ENCODE assay signal across 14 mouse cellular contexts in the genomic region with DNA sequence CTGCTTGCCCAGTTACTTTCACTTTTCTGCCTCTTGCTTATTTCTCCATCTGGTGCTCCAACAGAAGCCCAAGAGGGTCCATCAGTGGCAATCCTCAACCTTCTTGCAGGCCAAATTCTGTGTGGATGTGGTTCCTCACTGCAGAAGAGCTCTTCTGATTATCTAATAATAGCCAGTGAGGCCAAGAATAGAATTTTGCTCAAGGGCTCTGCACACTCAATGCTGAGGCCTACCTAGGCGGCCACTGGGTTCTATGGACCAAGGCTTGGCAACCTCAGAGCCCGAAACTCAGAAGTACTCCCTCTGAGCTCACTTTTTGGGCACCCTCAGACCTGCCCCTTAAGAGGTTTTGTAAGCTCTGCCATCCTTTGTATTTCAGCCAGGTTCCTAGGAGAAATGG. TPM values are rescaled to one million over a fixed set of nuclear protein-coding genes. Genes with fewer than 3 reads are reported as not detected.
A peak's percentile ranks its signal among the peaks of the same experiment; 100 is the strongest.
DNase-seq lines count a peak whose midpoint lies in the region; ATAC-seq and TF ChIP-seq lines count a peak whose summit lies in the region.
"Had no signal": no experiment of that assay in that cellular context is flagged by ENCODE, and none has a peak within 500 bp of the region (broad histone marks: within the 10 kb centered on the region; RNA-seq: fewer than 3 reads in every experiment).

No protein-coding gene starts in this region.

- no peak overlapping the region for H3K27ac ChIP-seq in heart, embryonic 13.5 days (replicated peaks)
- H3K27ac ChIP-seq in testis, adult 2 months (ENCODE audit: control insufficient read depth, insufficient read depth, low read depth, low read length), result peak overlapping the region; percentile 44; the same call in 1 of the 2 replicates
- no peak overlapping the region for H3K27ac ChIP-seq in limb, embryonic 14.5 days (replicated peaks; ENCODE audit: low read depth, low read length)
- H3K27ac ChIP-seq in hindbrain, embryonic 13.5 days, result no peak overlapping the region
- H3K27ac ChIP-seq: heart, adult 2 months had no signal

- TF ChIP-seq POLR2A in testis, adult 2 months (IDR thresholded peaks at IDR 0.05; ENCODE audit: control insufficient read depth, low read depth, low read length), result no peak
- no peak for TF ChIP-seq POLR2A in limb, embryonic 14.5 days (IDR thresholded peaks at IDR 0.05; ENCODE audit: borderline replicate concordance, extremely low read depth, insufficient read depth, insufficient read length)

- H3K36me3 ChIP-seq in heart, embryonic 13.5 days, result no peaks in the 10 kb centered on the region
- H3K36me3 ChIP-seq in testis, adult 2 months (ENCODE audit: control insufficient read depth, insufficient read depth, low read length), result no peaks in the 10 kb centered on the region
- no peaks in the 10 kb centered on the region for H3K36me3 ChIP-seq in limb, embryonic 14.5 days (ENCODE audit: control insufficient read depth, insufficient read depth, low read length)
- H3K36me3 ChIP-seq in hindbrain, embryonic 13.5 days, result no peaks in the 10 kb centered on the region

- ATAC-seq in heart, embryonic 13.5 days (ENCODE audit: extremely low read depth, insufficient number of reproducible peaks, low FRiP score, low TSS enrichment), result no peak
- ATAC-seq in limb, embryonic 14.5 days (ENCODE audit: low FRiP score, low read depth), result no peak
- ATAC-seq in hindbrain, embryonic 13.5 days (ENCODE audit: low FRiP score), result no peak

- H3K4me3 ChIP-seq in heart, embryonic 13.5 days, result no peak overlapping the region
- H3K4me3 ChIP-seq in testis, adult 2 months (ENCODE audit: control insufficient read depth, low read depth, low read length), result no peak overlapping the region
- no peak overlapping the region for H3K4me3 ChIP-seq in limb, embryonic 14.5 days (replicated peaks; ENCODE audit: low read length)
- no peak overlapping the region for H3K4me3 ChIP-seq in hindbrain, embryonic 13.5 days
- H3K4me3 ChIP-seq: erythroblast, embryonic 14.5 days; heart, adult 2 months had no signal

- H3K4me1 ChIP-seq in heart, embryonic 13.5 days, result peaks cover 30% of the 10 kb centered on the region
- H3K4me1 ChIP-seq in testis, adult 2 months (ENCODE audit: control insufficient read depth, insufficient read depth, low read length), result peaks cover 16% of the 10 kb centered on the region
- H3K4me1 ChIP-seq in limb, embryonic 14.5 days (ENCODE audit: control insufficient read depth, insufficient read depth, low read length), result peaks cover 24% of the 10 kb centered on the region
- peaks cover 8% of the 10 kb centered on the region for H3K4me1 ChIP-seq in hindbrain, embryonic 13.5 days (replicated peaks)

- no peaks in the 10 kb centered on the region for H3K9me3 ChIP-seq in heart, embryonic 13.5 days
- H3K9me3 ChIP-seq in limb, embryonic 14.5 days (ENCODE audit: control insufficient read depth, low read length), result no peaks in the 10 kb centered on the region
- H3K9me3 ChIP-seq in hindbrain, embryonic 13.5 days, result no peaks in the 10 kb centered on the region

- DNase-seq in heart, postnatal 10 days, result no peak
- DNase-seq in testis, postnatal 14 days (ENCODE audit: low spot score), result no peak
- DNase-seq in limb, embryonic 14.5 days (ENCODE audit: low spot score), result no peak
- DNase-seq in right cerebral cortex, postnatal 14 days, result no peak
- DNase-seq: adrenal gland, postnatal 25 days; cerebellum, adult 2 months; heart, adult 2 months; lung, embryonic 14.5 days had no signal

- H3K4me2 ChIP-seq in heart, embryonic 13.5 days, result peak overlapping the region; percentile 81
- peak overlapping the region; percentile 69; the same call in 1 of the 2 replicates for H3K4me2 ChIP-seq in limb, embryonic 14.5 days (replicated peaks; ENCODE audit: low read depth, low read length, severe bottlenecking)
- no peak overlapping the region for H3K4me2 ChIP-seq in hindbrain, embryonic 13.5 days

- WGBS in heart, embryonic 13.5 days, result 19% methylated on average over 2 of the region's 2 CpGs
- 50% methylated on average over 2 of the region's 2 CpGs for whole genome bisulfite sequencing in limb, embryonic 14.5 days
- WGBS in hindbrain, embryonic 13.5 days, result 18% methylated on average over 2 of the region's 2 CpGs

- H3K27me3 ChIP-seq in heart, embryonic 13.5 days (replicated peaks), result peaks cover 100% of the 10 kb centered on the region
- H3K27me3 ChIP-seq in testis, adult 2 months (ENCODE audit: control insufficient read depth, insufficient read depth, low read length), result peaks cover 10% of the 10 kb centered on the region
- H3K27me3 ChIP-seq in limb, embryonic 14.5 days (ENCODE audit: control insufficient read depth, insufficient read depth, low read length), result peaks cover 95% of the 10 kb centered on the region
- peaks cover 100% of the 10 kb centered on the region for H3K27me3 ChIP-seq in hindbrain, embryonic 13.5 days

- intact Hi-C loops in heart, postnatal 10 days (cut with DNase I), result no loop called here

- no peak for TF ChIP-seq CTCF in testis, adult 2 months (IDR thresholded peaks at IDR 0.05; ENCODE audit: control insufficient read depth, insufficient read depth, insufficient replicate concordance, low read depth, low read length)

- H3K9ac ChIP-seq in heart, embryonic 13.5 days, result no peak overlapping the region
- H3K9ac ChIP-seq in limb, embryonic 14.5 days (ENCODE audit: low read depth, low read length, severe bottlenecking), result no peak overlapping the region
- H3K9ac ChIP-seq in hindbrain, embryonic 13.5 days, result no peak overlapping the region
- H3K9ac ChIP-seq: lung, embryonic 14.5 days had no signal

RNA-seq across cellular contexts. Expression of a gene that starts 3.3 kb away (rescaled TPM):
- polyA plus RNA-seq in heart, embryonic 13.5 days (2015; fragmentation: Nextera tagmentation; extraction: Ambion mirVana), result 0.22 and 0.25 TPM in 2 replicates
- total RNA-seq in heart, postnatal 10 days (2021), result under 1 TPM in 1 of 2 experiments, not detected in 1; 0.15 TPM
- polyA plus RNA-seq in testis, adult 2 months (2012; rRNA removed), result 1.0 and 1.1 TPM in 2 replicates
- polyA plus RNA-seq in limb, embryonic 14.5 days (2012; rRNA removed), result 8.0 and 10.4 TPM in 2 replicates
- 2.4 and 2.5 TPM in 2 replicates for polyA plus RNA-seq in limb, embryonic 14.5 days (2014; fragmentation: Nextera tagmentation; extraction: Ambion mirVana)
- polyA plus RNA-seq in hindbrain, embryonic 13.5 days (2015; fragmentation: Nextera tagmentation; extraction: Ambion mirVana), result 5.3 and 9.1 TPM in 2 replicates
- total RNA-seq: heart, adult 2 months; left cerebral cortex, postnatal 25 days; megakaryocyte, adult 5-6 weeks had no signal
- polyA plus RNA-seq: erythroblast, embryonic 14.5 days; heart, adult 2 months; lung, embryonic 14.5 days had no signal

RNA-seq across cellular contexts. Expression of a gene that starts 11.0 kb away (rescaled TPM):
- polyA plus RNA-seq in heart, embryonic 13.5 days (2015; fragmentation: Nextera tagmentation; extraction: Ambion mirVana), result 0.06 TPM in 1 of 2 replicates, not detected in the other
- not detected for total RNA-seq in heart, postnatal 10 days (2021)
- polyA plus RNA-seq in testis, adult 2 months (2012; rRNA removed), result 0.15 and 0.34 TPM in 2 replicates
- polyA plus RNA-seq in limb, embryonic 14.5 days (2012; rRNA removed), result 3.5 and 3.9 TPM in 2 replicates
- 1.9 TPM in 2 replicates for polyA plus RNA-seq in limb, embryonic 14.5 days (2014; fragmentation: Nextera tagmentation; extraction: Ambion mirVana)
- polyA plus RNA-seq in hindbrain, embryonic 13.5 days (2015; fragmentation: Nextera tagmentation; extraction: Ambion mirVana), result 0.50 and 1.5 TPM in 2 replicates
- total RNA-seq: heart, adult 2 months; left cerebral cortex, postnatal 25 days; megakaryocyte, adult 5-6 weeks had no signal
- polyA plus RNA-seq: cerebellum, adult 2 months; erythroblast, embryonic 14.5 days; heart, adult 2 months; lung, embryonic 14.5 days had no signal

RNA-seq across cellular contexts. Expression of a gene that starts 17.4 kb away (rescaled TPM):
- polyA plus RNA-seq in heart, embryonic 13.5 days (2015; fragmentation: Nextera tagmentation; extraction: Ambion mirVana), result 0.39 and 0.98 TPM in 2 replicates
- total RNA-seq in heart, postnatal 10 days (2021), result under 1 TPM in 1 of 2 experiments, not detected in 1; 0.24 TPM
- 0.33 and 0.36 TPM in 2 replicates for polyA plus RNA-seq in testis, adult 2 months (2012; rRNA removed)
- 5.9 and 7.5 TPM in 2 replicates for polyA plus RNA-seq in limb, embryonic 14.5 days (2012; rRNA removed)
- 1.9 and 3.5 TPM in 2 replicates for polyA plus RNA-seq in limb, embryonic 14.5 days (2014; fragmentation: Nextera tagmentation; extraction: Ambion mirVana)
- 76.2 and 86.9 TPM in 2 replicates for polyA plus RNA-seq in hindbrain, embryonic 13.5 days (2015; fragmentation: Nextera tagmentation; extraction: Ambion mirVana)
- total RNA-seq: heart, adult 2 months; left cerebral cortex, postnatal 25 days; megakaryocyte, adult 5-6 weeks had no signal

RNA-seq across cellular contexts. Expression of a gene that starts 25.1 kb away (rescaled TPM):
- not detected in 2 replicates for polyA plus RNA-seq in heart, embryonic 13.5 days (2015; fragmentation: Nextera tagmentation; extraction: Ambion mirVana)
- not detected for total RNA-seq in heart, postnatal 10 days (2021)
- polyA plus RNA-seq in testis, adult 2 months (2012; rRNA removed), result 2.1 and 2.6 TPM in 2 replicates
- polyA plus RNA-seq in limb, embryonic 14.5 days (2012; rRNA removed), result 2.1 TPM in 2 replicates
- 1.1 and 1.3 TPM in 2 replicates for polyA plus RNA-seq in limb, embryonic 14.5 days (2014; fragmentation: Nextera tagmentation; extraction: Ambion mirVana)
- polyA plus RNA-seq in hindbrain, embryonic 13.5 days (2015; fragmentation: Nextera tagmentation; extraction: Ambion mirVana), result 0.13 TPM in 1 of 2 replicates, not detected in the other
- total RNA-seq: heart, adult 2 months; left cerebral cortex, postnatal 25 days; megakaryocyte, adult 5-6 weeks had no signal
- polyA plus RNA-seq: cerebellum, adult 2 months; erythroblast, embryonic 14.5 days; heart, adult 2 months; lung, embryonic 14.5 days had no signal

RNA-seq across cellular contexts. Expression of a gene that starts 34.1 kb away (rescaled TPM):
- polyA plus RNA-seq in heart, embryonic 13.5 days (2015; fragmentation: Nextera tagmentation; extraction: Ambion mirVana), result 0.57 and 1.6 TPM in 2 replicates
- total RNA-seq in heart, postnatal 10 days (2021), result under 1 TPM; 0.12 to 0.15 TPM
- polyA plus RNA-seq in testis, adult 2 months (2012; rRNA removed), result 0.53 and 0.66 TPM in 2 replicates
- 7.6 and 9.0 TPM in 2 replicates for polyA plus RNA-seq in limb, embryonic 14.5 days (2012; rRNA removed)
- polyA plus RNA-seq in limb, embryonic 14.5 days (2014; fragmentation: Nextera tagmentation; extraction: Ambion mirVana), result 2.6 and 3.5 TPM in 2 replicates
- 32.3 and 39.2 TPM in 2 replicates for polyA plus RNA-seq in hindbrain, embryonic 13.5 days (2015; fragmentation: Nextera tagmentation; extraction: Ambion mirVana)
- total RNA-seq: heart, adult 2 months; left cerebral cortex, postnatal 25 days; megakaryocyte, adult 5-6 weeks had no signal
- polyA plus RNA-seq: erythroblast, embryonic 14.5 days had no signal
